Mouse (Mus musculus): ENCODE data around the gene Mup11. TPM values are rescaled to one million over a fixed set of nuclear protein-coding genes. Genes with fewer than 3 reads are reported as not detected.
"Not testable (repeated sequence)": the region's sequence is repeated elsewhere in the genome, so short reads cannot be mapped to it uniquely, and the experiment has no call there.

Gene Mup11
- total RNA-seq (2015) (not detected in 2 replicates), total RNA-seq (2017) (not detected in 2 replicates)

DNA sequence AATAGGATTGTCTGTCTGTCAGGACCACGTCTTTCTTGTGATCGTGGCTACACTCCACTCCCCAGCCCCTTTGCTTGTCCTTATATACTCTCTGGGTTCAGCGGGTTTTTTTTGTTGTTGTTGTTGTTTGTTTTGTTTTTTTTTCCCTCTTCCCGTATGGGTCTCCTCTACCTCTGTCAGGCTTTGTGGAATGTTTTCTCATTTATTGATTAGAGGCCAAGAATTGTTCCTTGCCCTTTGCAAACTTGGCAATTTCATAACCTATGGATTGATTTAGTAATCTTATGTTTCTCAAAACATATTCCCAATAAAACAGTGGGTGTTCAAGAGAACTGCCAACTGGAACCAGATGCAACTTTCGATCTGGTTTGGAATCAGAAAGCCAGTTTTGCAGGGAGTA, at the start of gene Mup11:
Gene Mup11, minus strand, starts transcription at position 101 of the 400 bp plus-strand sequence.
- ATAC-seq (replicated peaks; ENCODE audit: poor library complexity): not testable (repeated sequence)

Other genes with a start within 250 kb of the Mup11 start
- gene Mup9, start 240.5 kb downstream of the Mup11 start, total RNA-seq (2015): not detected in 2 replicates
- not detected in 2 replicates for gene Mup9, start 240.5 kb downstream of the Mup11 start, total RNA-seq (2017)
- gene Mup1, start 160.5 kb downstream of the Mup11 start, total RNA-seq (2015): not detected in 2 replicates
- gene Mup1, start 160.5 kb downstream of the Mup11 start, total RNA-seq (2017): not detected in 2 replicates
- not detected in 2 replicates for gene Mup10, start 80.2 kb downstream of the Mup11 start, total RNA-seq (2015)
- gene Mup10, start 80.2 kb downstream of the Mup11 start, total RNA-seq (2017): not detected in 2 replicates
- not detected in 2 replicates for gene Mup12, start 78.9 kb upstream of the Mup11 start, total RNA-seq (2015)
- gene Mup12, start 78.9 kb upstream of the Mup11 start, total RNA-seq (2017): not detected in 2 replicates
- not detected in 2 replicates for gene Mup22, start 159.1 kb upstream of the Mup11 start, total RNA-seq (2015)
- gene Mup22, start 159.1 kb upstream of the Mup11 start, total RNA-seq (2017): not detected in 2 replicates